Mouse (Mus musculus): ENCODE results near the gene Dkkl1.

The Dkkl1 gene

GRCm38 (mm10) chr7:45163735-45164490 is 48.0 kb downstream of the Dkkl1 start, which contains the start of gene Slc17a7:
Slc17a7 (plus strand) TSS chr7:45163949.
- DNase-seq = peak; percentile 91

DNA sequence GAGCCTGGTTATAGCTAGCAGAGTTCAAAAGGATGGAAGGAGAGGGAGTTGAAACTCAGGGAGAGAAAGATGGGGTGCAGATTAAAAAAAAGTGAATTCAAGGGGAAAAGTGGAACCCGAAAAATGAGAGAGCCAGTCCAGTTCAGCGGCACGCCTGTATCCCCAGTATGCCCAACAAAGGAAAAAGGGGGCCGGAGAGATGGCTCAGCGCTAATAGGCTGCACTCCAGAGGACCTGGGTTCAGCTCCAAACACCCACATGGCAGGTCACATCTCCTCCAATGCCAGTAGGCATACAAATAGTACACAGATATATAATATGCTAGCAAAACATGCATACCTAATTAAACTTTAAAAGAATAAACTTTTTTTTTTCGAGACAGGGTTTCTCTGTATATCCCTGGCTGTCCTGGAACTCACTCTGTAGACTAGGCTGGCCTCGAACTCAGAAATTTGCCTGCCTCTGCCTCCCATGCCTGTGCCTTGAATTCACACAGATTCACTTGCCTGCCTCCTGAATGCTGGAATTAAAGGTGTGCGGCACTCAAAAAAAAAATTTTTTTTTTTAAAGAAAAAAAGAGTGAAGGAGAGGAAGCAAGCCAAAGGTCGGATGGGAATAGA is 48.8 kb downstream of the Dkkl1 start:
- peak; percentile 61 for DNase-seq

DNA sequence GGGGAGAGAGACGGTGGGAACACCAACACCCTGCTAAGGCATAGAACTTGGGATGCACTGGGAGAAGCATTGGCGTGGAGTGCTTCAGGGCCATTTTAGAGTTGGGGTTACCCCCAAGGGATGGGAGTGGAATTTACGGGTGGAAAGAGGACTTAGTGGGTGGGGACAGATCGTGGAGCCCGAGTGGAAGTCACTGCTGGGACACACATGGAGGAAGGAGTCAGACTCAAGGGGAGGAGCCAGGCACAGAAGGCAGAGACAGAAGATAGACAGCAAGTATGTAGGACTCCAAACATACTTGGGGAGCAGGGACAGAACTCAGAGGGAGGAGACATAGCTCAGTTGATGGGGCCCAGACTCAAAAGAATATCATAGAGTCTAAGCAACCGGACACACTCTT is 49.4 kb downstream of the Dkkl1 start:
- DNase-seq = no peak

DNA sequence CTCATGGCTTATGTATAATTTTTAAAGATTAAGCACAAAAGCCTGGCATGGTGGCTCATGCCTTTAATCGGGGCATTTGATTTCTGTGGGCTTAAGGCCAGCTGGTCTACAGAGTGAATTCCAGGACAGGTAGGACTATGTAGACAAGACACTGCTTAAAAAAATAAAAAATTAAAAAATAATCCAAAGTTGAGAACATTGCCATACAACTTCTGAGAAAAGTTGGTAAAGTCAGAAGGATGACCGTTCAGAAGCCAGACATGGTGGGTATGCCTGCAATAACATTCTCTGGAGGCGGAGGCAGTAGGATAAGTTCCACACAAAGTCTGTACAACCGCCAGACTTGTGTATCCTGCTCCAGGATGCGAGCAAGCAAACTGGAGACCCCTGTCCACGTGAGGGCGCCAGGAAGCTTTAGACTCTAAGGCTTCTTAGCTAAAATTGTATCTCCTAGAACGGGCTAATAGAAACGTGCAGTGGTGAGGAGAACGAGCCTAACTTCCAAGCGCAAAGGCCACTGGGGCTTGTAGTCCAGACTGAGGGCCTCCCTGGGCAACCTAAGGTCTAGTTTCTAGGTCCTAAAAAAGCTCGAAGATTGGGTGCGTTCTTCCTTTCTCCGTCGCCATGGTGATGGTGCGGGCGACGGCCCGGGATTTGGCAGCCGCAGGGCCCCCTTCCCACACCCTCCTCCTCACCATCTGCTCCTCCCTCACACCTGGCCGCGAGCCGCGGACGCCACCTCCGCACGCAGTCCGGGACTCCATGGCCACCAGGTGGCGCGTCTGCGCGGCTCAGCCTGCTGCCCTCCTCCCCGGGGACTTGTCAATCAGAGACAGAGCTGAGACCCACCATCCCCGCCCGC is 50.1 kb downstream of the Dkkl1 start:
- DNase-seq = peak; percentile 99

DNA sequence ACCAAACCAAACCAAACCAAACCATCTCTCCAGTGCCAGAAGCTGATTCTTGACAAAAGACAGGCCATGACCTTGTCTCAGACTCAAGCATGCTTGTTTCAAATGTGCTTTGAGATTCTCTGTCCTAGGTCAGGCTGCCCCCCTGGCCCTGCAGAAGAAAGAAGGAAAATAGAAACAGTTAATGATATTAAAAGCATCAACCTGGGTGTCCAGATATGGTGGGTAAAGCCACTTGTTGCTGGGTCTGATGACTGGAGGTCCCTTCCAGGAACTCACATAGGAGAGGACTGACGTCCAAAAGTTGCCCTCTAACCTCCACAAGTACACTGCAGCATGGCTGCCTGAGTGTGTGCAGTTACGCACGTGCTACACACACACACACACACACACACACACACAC is 51.1 kb downstream of the Dkkl1 start:
- DNase-seq = peak; percentile 61

- no peak for DNase-seq
Measured at GRCm38 (mm10) chr7:45160316-45160800, 51.6 kb downstream of the Dkkl1 start.

DNA sequence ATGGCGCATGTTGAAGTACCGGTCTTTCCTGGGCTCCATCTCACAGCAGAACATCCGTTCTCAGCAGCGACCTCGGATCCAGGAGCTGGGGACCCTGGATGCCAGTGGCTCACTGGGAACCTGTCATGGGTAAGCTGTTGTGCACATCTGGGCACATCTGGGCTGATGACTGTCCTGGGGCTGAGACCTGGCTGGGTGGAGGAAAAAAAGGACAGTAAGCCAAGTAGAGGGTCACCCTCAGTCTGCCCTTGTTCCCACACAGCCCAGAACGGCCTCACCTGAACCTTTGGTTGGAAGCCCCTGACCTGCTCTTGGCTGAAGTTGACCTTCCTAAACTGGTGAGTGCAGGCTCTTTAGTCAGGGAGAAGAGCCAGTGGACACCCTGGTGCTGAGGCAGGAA is 53.0 kb downstream of the Dkkl1 start:
- DNase-seq = peak; percentile 63

All from cerebellum, adult 9-11 months (tissue).